Mouse (Mus musculus) heart, adult 2 months (tissue): ENCODE measurements around the gene Col1a2.

Source experiments
- CTCF ChIP-seq: fragments of 200-600 bp; IDR thresholded peaks from 2 replicates; pipeline ENCODE4 v1.8.1; 2022; ENCODE audit warnings: antibody characterized with exemption, mild to moderate bottlenecking, moderate library complexity
- EP300 ChIP-seq: fragments of 200-500 bp; IDR thresholded peaks from 2 replicates; pipeline ENCODE4 v1.6.1; 2011; ENCODE audit warnings: low read depth, low read length, control low read depth; ENCODE audit not compliant: insufficient read depth

- TF ChIP-seq CTCF (no peak), EP300 (no peak)
Observed at GRCm38 (mm10) chr6:4483937-4484601, 20.5 kb upstream of the Col1a2 start.
